Mouse (Mus musculus) liver, embryonic 16.5 days (tissue): Measurements from ENCODE around the gene Pdrg1. TPM values are rescaled to one million over a fixed set of nuclear protein-coding genes. Genes with fewer than 3 reads are reported as not detected.

Experiments used
- ATAC-seq: fragments of 200-750 bp; cut with Nextera tagmentation; 2 replicates; pipeline ENCODE4 v1.8.0; 2017; ENCODE audit warnings: low read depth, mild to moderate bottlenecking, moderate number of reproducible peaks, moderate library complexity
- H3K27ac ChIP-seq: fragments of 300-500 bp; sonication (generic); 2 replicates; pipeline ENCODE4 v1.5.1; 2014; ENCODE audit warnings: mild to moderate bottlenecking, low read length
- H3K27me3 ChIP-seq: fragments of 300-500 bp; sonication (generic); 2 replicates; pipeline ENCODE4 v1.6.1; 2014; ENCODE audit warnings: low read depth, low read length, mixed read lengths; ENCODE audit not compliant: control insufficient read depth, insufficient read depth
- H3K36me3 ChIP-seq: fragments of 300-500 bp; sonication (generic); 2 replicates; pipeline ENCODE4 v1.6.1; 2014; ENCODE audit warnings: mild to moderate bottlenecking; ENCODE audit not compliant: control insufficient read depth, insufficient read depth
- H3K4me1 ChIP-seq: fragments of 300-500 bp; sonication (generic); 2 replicates; pipeline ENCODE4 v1.6.1; 2014; ENCODE audit warnings: low read depth, low read length, mixed read lengths; ENCODE audit not compliant: control insufficient read depth
- H3K4me2 ChIP-seq: fragments of 300-500 bp; sonication (generic); 2 replicates; pipeline ENCODE4 v1.6.1; 2014; ENCODE audit warnings: low read depth, low read length, mixed read lengths
- H3K4me3 ChIP-seq: fragments of 300-500 bp; sonication (generic); 2 replicates; pipeline ENCODE4 v1.5.1; 2014; ENCODE audit warnings: low read depth, mild to moderate bottlenecking, low read length
- H3K9ac ChIP-seq: fragments of 300-500 bp; sonication (generic); 2 replicates; pipeline ENCODE4 v1.6.1; 2014; ENCODE audit warnings: low read depth, low read length
- H3K9me3 ChIP-seq: fragments of 300-500 bp; sonication (generic); replicated peaks from 2 replicates; pipeline ENCODE4 v1.6.1; 2016; ENCODE audit warnings: low read length; ENCODE audit not compliant: control insufficient read depth
- WGBS: fragments of 180-500 bp; shearing (Covaris S2); extraction: QIAGEN DNeasy Blood & Tissue Kit; methylation state at CpG from one replicate; pipeline ENCODE4 v1.1.7; 2014; ENCODE audit not compliant: insufficient replicate concordance; 5-methylcytosine and 5-hydroxymethylcytosine counted together
- polyA plus RNA-seq: library from polyadenylated mRNA; unstranded; fragments of >200 nt; fragmentation: Nextera tagmentation; extraction: Ambion mirVana; gene quantifications from 2 replicates; pipeline ENCODE4 v1.2.1, GENCODE M21; 2015

Pdrg1 gene
- polyA plus RNA-seq, 1 experiment from 2014 or later: 31.6 TPM

GRCm38 (mm10) chr2:152997046-152997445, 18.2 kb downstream of the Pdrg1 start:
- H3K27me3 ChIP-seq: no peaks in the 10 kb centered on the region
- no peaks in the 10 kb centered on the region for H3K4me1 ChIP-seq
- ATAC-seq: no peak
- H3K9me3 ChIP-seq: no peaks in the 10 kb centered on the region
- no peak overlapping the region for H3K4me3 ChIP-seq
- no peaks in the 10 kb centered on the region for H3K36me3 ChIP-seq
- H3K4me2 ChIP-seq: no peak overlapping the region
- WGBS: 57% methylated on average over 4 of the region's 4 CpGs
- H3K9ac ChIP-seq: no peak overlapping the region
- H3K27ac ChIP-seq: no peak overlapping the region

GRCm38 (mm10) chr2:152991529-152991928, 23.7 kb downstream of the Pdrg1 start:
- no peaks in the 10 kb centered on the region for H3K36me3 ChIP-seq
- no peak for ATAC-seq
- H3K9me3 ChIP-seq: no peaks in the 10 kb centered on the region
- H3K27ac ChIP-seq: no peak overlapping the region
- no peak overlapping the region for H3K4me2 ChIP-seq
- H3K27me3 ChIP-seq: no peaks in the 10 kb centered on the region
- no peaks in the 10 kb centered on the region for H3K4me1 ChIP-seq
- WGBS: 69% methylated on average over 9 of the region's 9 CpGs
- H3K9ac ChIP-seq: no peak overlapping the region
- H3K4me3 ChIP-seq: no peak overlapping the region

- Histone ChIP-seq H3K4me1 (no peaks in the 10 kb centered on the region), H3K4me2 (no peak overlapping the region), H3K27me3 (no peaks in the 10 kb centered on the region), H3K36me3 (no peaks in the 10 kb centered on the region), H3K27ac (no peak overlapping the region), H3K4me3 (no peak overlapping the region), H3K9me3 (no peaks in the 10 kb centered on the region), H3K9ac (no peak overlapping the region)
- WGBS: 36% methylated on average over 1 of the region's 1 CpGs
- no peak for ATAC-seq
Measured at GRCm38 (mm10) chr2:152985582-152985981, 29.6 kb downstream of the Pdrg1 start.

- Histone ChIP-seq H3K9ac (no peak overlapping the region), H3K4me2 (no peak overlapping the region), H3K4me3 (no peak overlapping the region), H3K9me3 (no peaks in the 10 kb centered on the region), H3K4me1 (no peaks in the 10 kb centered on the region), H3K27ac (no peak overlapping the region), H3K36me3 (no peaks in the 10 kb centered on the region), H3K27me3 (no peaks in the 10 kb centered on the region)
- WGBS: 44% methylated on average over 3 of the region's 3 CpGs
- no peak for ATAC-seq
Measured at GRCm38 (mm10) chr2:152976991-152977390, 38.2 kb downstream of the Pdrg1 start.

GRCm38 (mm10) chr2:152965555-152965954, 49.7 kb downstream of the Pdrg1 start:
- Histone ChIP-seq H3K4me1 (no peaks in the 10 kb centered on the region), H3K4me3 (no peak overlapping the region), H3K27ac (no peak overlapping the region), H3K36me3 (no peaks in the 10 kb centered on the region), H3K9ac (no peak overlapping the region), H3K9me3 (no peaks in the 10 kb centered on the region), H3K27me3 (peaks cover 5% of the 10 kb centered on the region), H3K4me2 (no peak overlapping the region)
- ATAC-seq: no peak
- 43% methylated on average over 4 of the region's 4 CpGs for WGBS

GRCm38 (mm10) chr2:152962091-152962793, 53.0 kb downstream of the Pdrg1 start, which contains the start of gene Ttll9:
Gene Ttll9 (plus strand): TSS chr2:152962485.
- Histone ChIP-seq H3K4me1 (no peaks in the 10 kb centered on the region), H3K4me2 (peak within 1 kb of the TSS; percentile 62), H3K27ac (no peak within 1 kb of the TSS), H3K27me3 (peaks cover 5% of the 10 kb centered on the region), H3K9ac (no peak within 1 kb of the TSS), H3K9me3 (no peaks in the 10 kb centered on the region), H3K36me3 (no peaks in the 10 kb centered on the region), H3K4me3 (peak within 1 kb of the TSS; percentile 52)
- under 1% methylated on average over 34 of the region's 34 CpGs for WGBS
- ATAC-seq: peak; percentile 68

Other genes with a start within 250 kb of the Pdrg1 start
- 213 and 241 TPM in 2 replicates for gene Bcl2l1, start 183.7 kb downstream of the Pdrg1 start, polyA plus RNA-seq
- gene Tpx2, start 167.5 kb downstream of the Pdrg1 start, polyA plus RNA-seq: 57.7 and 58.9 TPM in 2 replicates
- gene Mylk2, start 104.1 kb downstream of the Pdrg1 start, polyA plus RNA-seq: 0.13 and 0.24 TPM in 2 replicates
- gene Foxs1, start 82.2 kb downstream of the Pdrg1 start, polyA plus RNA-seq: 0.21 and 0.35 TPM in 2 replicates
- gene Dusp15, start 63.7 kb downstream of the Pdrg1 start, polyA plus RNA-seq: not detected in 2 replicates
- 0.09 and 0.13 TPM in 2 replicates for gene Ttll9, start 52.9 kb downstream of the Pdrg1 start, polyA plus RNA-seq
- gene Xkr7, start 16.4 kb upstream of the Pdrg1 start, polyA plus RNA-seq: not detected in 2 replicates
- 0.37 and 0.52 TPM in 2 replicates for gene Ccm2l, start 50.5 kb upstream of the Pdrg1 start, polyA plus RNA-seq
- gene Hck, start 93.0 kb upstream of the Pdrg1 start, polyA plus RNA-seq: 10.1 and 11.7 TPM in 2 replicates
- gene Tm9sf4, start 145.9 kb upstream of the Pdrg1 start, polyA plus RNA-seq: 30.9 and 36.2 TPM in 2 replicates
- gene Tspyl3, start 210.0 kb upstream of the Pdrg1 start, polyA plus RNA-seq: 2.0 and 2.4 TPM in 2 replicates
- gene Plagl2, start 226.0 kb upstream of the Pdrg1 start, polyA plus RNA-seq: 13.9 and 16.7 TPM in 2 replicates
- gene Pofut1, start 226.1 kb upstream of the Pdrg1 start, polyA plus RNA-seq: 2.8 and 3.0 TPM in 2 replicates